Mouse (Mus musculus): Measurements from ENCODE around the gene Scnn1b. TPM values are rescaled to one million over a fixed set of nuclear protein-coding genes. Genes with fewer than 3 reads are reported as not detected.
A peak's percentile ranks its signal among the peaks of the same experiment; 100 is the strongest.

Gene Scnn1b
- total and polyA plus RNA-seq, 2 experiments from 2014 or later, result 0.16 to 0.25 TPM

DNA sequence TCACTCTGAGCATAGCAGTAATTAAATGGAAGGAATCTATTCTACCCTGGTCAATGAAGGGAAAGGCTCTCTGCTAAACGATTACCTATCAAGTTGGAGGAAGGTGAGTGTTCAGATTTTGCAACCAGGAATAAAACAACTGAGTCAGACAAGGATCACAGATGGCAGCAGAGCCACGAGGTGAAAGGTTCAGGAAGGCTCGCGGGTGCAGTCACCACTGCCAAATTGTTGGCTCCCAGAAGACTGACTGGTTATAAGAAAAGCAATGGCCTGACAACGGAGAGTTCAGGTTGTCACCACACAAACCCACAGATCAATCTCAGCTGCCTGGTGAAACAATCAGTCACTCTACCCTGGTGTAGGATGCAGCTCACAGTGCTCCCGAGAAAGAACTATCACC is 18.9 kb upstream of the Scnn1b start:
- H3K4me3 ChIP-seq (ENCODE audit: low read length), result no peak overlapping the region
- ATAC-seq, result no peak
- no peaks in the 10 kb centered on the region for H3K27me3 ChIP-seq (ENCODE audit: insufficient read depth, low read length)
- H3K9ac ChIP-seq (replicated peaks; ENCODE audit: low read length), result no peak overlapping the region
- H3K9me3 ChIP-seq (ENCODE audit: low read length), result no peaks in the 10 kb centered on the region
- no peak overlapping the region for H3K4me2 ChIP-seq (ENCODE audit: low read depth, low read length)
- H3K4me1 ChIP-seq (ENCODE audit: insufficient read depth, low read length), result no peaks in the 10 kb centered on the region
- no peaks in the 10 kb centered on the region for H3K36me3 ChIP-seq (ENCODE audit: insufficient read depth, low read length)
- 67% methylated on average over 6 of the region's 6 CpGs for WGBS
- no peak for TF ChIP-seq CTCF (IDR thresholded peaks at IDR 0.05; ENCODE audit: low read depth)
- no peak overlapping the region for H3K27ac ChIP-seq
- no peak for DNase-seq (ENCODE audit: low spot score)

DNA sequence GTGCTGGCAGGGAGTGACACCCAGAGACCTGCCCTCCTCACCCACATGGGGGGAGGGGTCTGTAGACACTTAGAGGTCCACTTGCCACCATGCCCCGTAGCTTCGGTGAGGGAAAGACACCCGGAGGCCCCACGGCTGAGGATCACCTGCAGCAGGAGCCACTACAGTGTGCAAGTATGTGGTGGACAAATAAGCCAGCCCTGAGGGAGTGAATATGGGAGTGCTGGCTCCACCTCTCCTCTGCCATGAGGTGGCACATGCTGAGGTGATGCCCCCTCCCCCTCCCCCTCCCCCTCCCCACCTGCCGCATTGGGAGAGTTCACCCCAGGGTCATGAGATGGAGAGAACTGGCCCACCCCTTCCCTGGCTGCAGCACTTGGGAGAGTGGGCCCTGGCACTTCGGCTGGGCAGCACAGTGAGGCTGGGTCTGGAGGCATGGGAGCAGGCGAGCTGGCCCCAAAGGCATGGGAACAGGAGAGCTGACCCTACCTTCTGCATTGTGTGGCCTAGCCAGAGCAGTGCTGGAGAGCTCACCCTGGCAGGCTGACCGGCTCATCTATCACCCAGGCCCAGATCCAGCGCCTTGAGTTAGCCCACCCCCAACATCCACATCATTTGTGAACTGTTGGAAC is 16.2 kb upstream of the Scnn1b start:
- Histone ChIP-seq H3K4me3 (ENCODE audit: low read length) (no peak overlapping the region), H3K4me1 (ENCODE audit: insufficient read depth, low read length) (no peaks in the 10 kb centered on the region), H3K4me2 (ENCODE audit: low read depth, low read length) (no peak overlapping the region), H3K9ac (replicated peaks; ENCODE audit: low read length) (no peak overlapping the region), H3K9me3 (ENCODE audit: low read length) (no peaks in the 10 kb centered on the region), H3K27ac (no peak overlapping the region), H3K36me3 (ENCODE audit: insufficient read depth, low read length) (no peaks in the 10 kb centered on the region), H3K27me3 (ENCODE audit: insufficient read depth, low read length) (no peaks in the 10 kb centered on the region)
- TF ChIP-seq CTCF (IDR thresholded peaks at IDR 0.05; ENCODE audit: low read depth), result no peak
- no peak for DNase-seq (ENCODE audit: low spot score)
- 85% methylated on average over 8 of the region's 9 CpGs for WGBS
- no peak for ATAC-seq

- DNase-seq (ENCODE audit: low spot score), result peak; percentile 10
- no peak for TF ChIP-seq CTCF (IDR thresholded peaks at IDR 0.05; ENCODE audit: low read depth)
- H3K9me3 ChIP-seq (ENCODE audit: low read length), result no peaks in the 10 kb centered on the region
- ATAC-seq, result no peak
- 78% methylated on average over 11 of the region's 11 CpGs for WGBS
- no peak overlapping the region for H3K4me3 ChIP-seq (ENCODE audit: low read length)
- no peak overlapping the region for H3K9ac ChIP-seq (replicated peaks; ENCODE audit: low read length)
- H3K27me3 ChIP-seq (ENCODE audit: insufficient read depth, low read length), result no peaks in the 10 kb centered on the region
- H3K36me3 ChIP-seq (ENCODE audit: insufficient read depth, low read length), result no peaks in the 10 kb centered on the region
- H3K27ac ChIP-seq, result no peak overlapping the region
- H3K4me1 ChIP-seq (ENCODE audit: insufficient read depth, low read length), result no peaks in the 10 kb centered on the region
- no peak overlapping the region for H3K4me2 ChIP-seq (ENCODE audit: low read depth, low read length)
Measured at GRCm38 (mm10) chr7:121857177-121857884, 7.5 kb upstream of the Scnn1b start.

DNA sequence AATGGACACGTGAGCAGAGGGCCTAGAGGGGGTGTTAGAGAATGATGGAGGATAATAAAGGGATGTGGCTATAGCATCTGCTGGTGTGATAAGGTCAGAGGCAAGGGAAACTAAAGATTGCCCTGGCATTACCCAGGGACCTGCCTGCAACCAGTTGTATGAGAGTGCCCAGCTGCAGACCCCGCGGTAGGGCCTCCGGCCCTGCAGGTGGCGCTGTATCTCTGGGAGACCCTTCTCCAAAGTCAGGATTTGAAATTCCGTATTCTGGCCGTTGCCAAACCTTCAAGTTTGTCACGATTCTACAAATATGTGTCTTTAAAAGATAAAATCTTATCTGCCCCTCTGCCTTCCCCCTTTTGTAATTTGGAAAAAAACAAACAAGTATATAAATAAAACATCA is 5.9 kb upstream of the Scnn1b start:
- no peak; the same call in 1 of the 2 replicates for TF ChIP-seq CTCF (IDR thresholded peaks at IDR 0.05; ENCODE audit: low read depth)
- H3K9ac ChIP-seq (replicated peaks; ENCODE audit: low read length), result no peak overlapping the region
- no peaks in the 10 kb centered on the region for H3K4me1 ChIP-seq (ENCODE audit: insufficient read depth, low read length)
- H3K27ac ChIP-seq, result no peak overlapping the region
- no peak overlapping the region for H3K4me2 ChIP-seq (ENCODE audit: low read depth, low read length)
- H3K9me3 ChIP-seq (ENCODE audit: low read length), result no peaks in the 10 kb centered on the region
- no peak for DNase-seq (ENCODE audit: low spot score)
- ATAC-seq, result no peak
- no peak overlapping the region for H3K4me3 ChIP-seq (ENCODE audit: low read length)
- H3K27me3 ChIP-seq (ENCODE audit: insufficient read depth, low read length), result no peaks in the 10 kb centered on the region
- 87% methylated on average over 8 of the region's 8 CpGs for WGBS
- H3K36me3 ChIP-seq (ENCODE audit: insufficient read depth, low read length), result no peaks in the 10 kb centered on the region

DNA sequence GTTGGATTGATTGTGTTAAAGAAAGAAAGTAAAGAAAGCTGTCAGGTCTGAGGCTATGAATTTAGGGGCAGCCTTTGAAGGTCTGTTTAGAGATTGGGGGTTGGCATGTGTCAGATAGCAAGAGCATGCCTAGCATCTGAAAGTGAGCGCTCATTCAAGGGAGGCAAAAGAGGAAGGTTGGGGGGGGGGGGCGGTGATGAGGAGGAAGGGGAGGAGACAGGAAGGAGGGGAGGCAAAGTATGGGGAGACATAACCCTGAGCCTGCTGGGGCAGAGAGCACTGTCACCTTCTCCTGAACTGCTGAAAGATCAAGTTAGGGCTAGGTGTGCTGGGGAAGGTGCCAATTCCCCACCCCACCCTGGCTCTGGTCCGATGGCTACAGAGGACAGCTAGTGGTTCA is 6.8 kb downstream of the Scnn1b start:
- 75% methylated on average over 2 of the region's 3 CpGs for WGBS
- no peak overlapping the region for H3K27ac ChIP-seq
- DNase-seq (ENCODE audit: low spot score) (no peak), ATAC-seq (no peak)
- TF ChIP-seq CTCF (IDR thresholded peaks at IDR 0.05; ENCODE audit: low read depth), result no peak
- no peak overlapping the region for H3K4me2 ChIP-seq (ENCODE audit: low read depth, low read length)
- no peaks in the 10 kb centered on the region for H3K27me3 ChIP-seq (ENCODE audit: insufficient read depth, low read length)
- no peak overlapping the region for H3K9ac ChIP-seq (replicated peaks; ENCODE audit: low read length)
- H3K9me3 ChIP-seq (ENCODE audit: low read length), result no peaks in the 10 kb centered on the region
- H3K36me3 ChIP-seq (ENCODE audit: insufficient read depth, low read length), result no peaks in the 10 kb centered on the region
- H3K4me1 ChIP-seq (ENCODE audit: insufficient read depth, low read length), result no peaks in the 10 kb centered on the region
- H3K4me3 ChIP-seq (ENCODE audit: low read length), result no peak overlapping the region

DNA sequence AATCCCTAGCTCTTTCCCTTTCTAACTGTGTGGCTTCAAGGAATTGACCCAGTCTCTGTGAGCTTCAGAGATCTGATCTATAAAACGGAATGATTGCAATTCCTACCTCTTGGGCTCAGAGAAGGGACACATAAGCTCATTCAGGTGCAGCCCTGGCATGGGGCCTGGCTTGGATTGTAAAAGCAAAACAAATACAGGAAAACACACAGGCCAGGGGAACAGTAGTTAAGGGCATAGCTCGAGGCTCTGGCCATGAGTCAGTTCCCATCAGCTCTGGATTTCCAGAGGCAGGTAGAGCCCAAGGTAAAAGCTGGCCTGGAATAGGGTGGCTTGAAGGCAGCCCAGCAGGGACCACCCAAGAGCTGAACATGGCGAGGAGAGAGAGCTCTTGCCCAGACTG is 9.2 kb downstream of the Scnn1b start:
- no peak for TF ChIP-seq CTCF (IDR thresholded peaks at IDR 0.05; ENCODE audit: low read depth)
- no peak overlapping the region for H3K27ac ChIP-seq
- no peak for ATAC-seq
- H3K27me3 ChIP-seq (ENCODE audit: insufficient read depth, low read length), result no peaks in the 10 kb centered on the region
- no peaks in the 10 kb centered on the region for H3K4me1 ChIP-seq (ENCODE audit: insufficient read depth, low read length)
- H3K4me2 ChIP-seq (ENCODE audit: low read depth, low read length), result no peak overlapping the region
- no peaks in the 10 kb centered on the region for H3K9me3 ChIP-seq (ENCODE audit: low read length)
- no peak overlapping the region for H3K4me3 ChIP-seq (ENCODE audit: low read length)
- no peak for DNase-seq (ENCODE audit: low spot score)
- H3K9ac ChIP-seq (replicated peaks; ENCODE audit: low read length), result no peak overlapping the region
- WGBS, result 65% methylated on average over 3 of the region's 3 CpGs
- H3K36me3 ChIP-seq (ENCODE audit: insufficient read depth, low read length), result no peaks in the 10 kb centered on the region

- no peaks in the 10 kb centered on the region for H3K4me1 ChIP-seq (ENCODE audit: insufficient read depth, low read length)
- H3K27me3 ChIP-seq (ENCODE audit: insufficient read depth, low read length), result no peaks in the 10 kb centered on the region
- DNase-seq (ENCODE audit: low spot score) (no peak), ATAC-seq (no peak)
- no peak overlapping the region for H3K4me3 ChIP-seq (ENCODE audit: low read length)
- no peaks in the 10 kb centered on the region for H3K36me3 ChIP-seq (ENCODE audit: insufficient read depth, low read length)
- H3K4me2 ChIP-seq (ENCODE audit: low read depth, low read length), result no peak overlapping the region
- H3K27ac ChIP-seq, result no peak overlapping the region
- H3K9ac ChIP-seq (replicated peaks; ENCODE audit: low read length), result no peak overlapping the region
- H3K9me3 ChIP-seq (ENCODE audit: low read length), result no peaks in the 10 kb centered on the region
- no peak for TF ChIP-seq CTCF (IDR thresholded peaks at IDR 0.05; ENCODE audit: low read depth)
- WGBS, result 88% methylated on average over 7 of the region's 7 CpGs
Measured at GRCm38 (mm10) chr7:121874784-121875183, 9.9 kb downstream of the Scnn1b start.
